Mouse (Mus musculus) ES-E14 (cell line): Measurements from ENCODE around the gene Rtl8c. TPM values are rescaled to one million over a fixed set of nuclear protein-coding genes. Genes with fewer than 3 reads are reported as not detected.
"Not testable (repeated sequence)": the region's sequence is repeated elsewhere in the genome, so short reads cannot be mapped to it uniquely, and the experiment has no call there.

Source experiments
- DNase-seq: peaks from one replicate; pipeline ENCODE4 v3.0.0-alpha.2; 2013; ENCODE audit warnings: low read depth, low spot score
- H3K27ac ChIP-seq: 2 replicates; pipeline ENCODE4 v1.5.1; 2012; ENCODE audit warnings: low read depth, mild to moderate bottlenecking, low read length, moderate library complexity, mixed read lengths; ENCODE audit not compliant: poor library complexity, insufficient read depth, severe bottlenecking
- H3K36me3 ChIP-seq: 2 replicates; pipeline ENCODE4 v1.6.1; 2012; ENCODE audit warnings: mild to moderate bottlenecking, low read length, moderate library complexity, mixed read lengths; ENCODE audit not compliant: control insufficient read depth, poor library complexity, insufficient read depth, severe bottlenecking
- H3K4me1 ChIP-seq, 2 experiments: fragments of 150-350 bp in 1 of 2; sonication (generic) in 1 of 2; 2 replicates each; pipeline ENCODE4 v1.6.1; 2012; ENCODE audit warnings: low read length in 2 of 2, mild to moderate bottlenecking in 1 of 2, mixed read lengths in 1 of 2; ENCODE audit not compliant: control insufficient read depth in 2 of 2, insufficient read depth in 2 of 2, poor library complexity in 1 of 2
- H3K4me3 ChIP-seq, 2 experiments: fragments of 150-350 bp in 1 of 2; sonication (generic) in 1 of 2; 2 replicates each; pipeline ENCODE4 v1.5.1; 2012; ENCODE audit warnings: low read length in 2 of 2, low read depth in 1 of 2, mild to moderate bottlenecking in 1 of 2, mixed read lengths in 1 of 2; ENCODE audit not compliant: insufficient read depth in 1 of 2, poor library complexity in 1 of 2, severe bottlenecking in 1 of 2
- H3K9ac ChIP-seq: 2 replicates; pipeline ENCODE4 v1.6.1; 2012; ENCODE audit warnings: low read depth, mild to moderate bottlenecking, low read length, mixed read lengths; ENCODE audit not compliant: poor library complexity, insufficient read depth, severe bottlenecking
- H3K9me3 ChIP-seq: fragments of 150-350 bp; sonication (generic); 2 replicates; pipeline ENCODE4 v1.6.1; 2012; ENCODE audit warnings: low read depth, mild to moderate bottlenecking, low read length; ENCODE audit not compliant: control insufficient read depth, insufficient read depth
- CHD2 ChIP-seq: IDR thresholded peaks from 2 replicates; pipeline ENCODE4 v1.6.1; 2014; ENCODE audit warnings: mild to moderate bottlenecking, low read depth, low read length, inconsistent platforms
- HCFC1 ChIP-seq: IDR thresholded peaks from 2 replicates; pipeline ENCODE4 v1.6.1; 2012; ENCODE audit warnings: low read length, inconsistent platforms, borderline replicate concordance; ENCODE audit not compliant: insufficient read depth
- MAFK ChIP-seq: IDR thresholded peaks from 2 replicates; pipeline ENCODE4 v1.6.1; 2014; ENCODE audit warnings: mild to moderate bottlenecking, low read depth, low read length, inconsistent platforms; ENCODE audit not compliant: insufficient read depth
- ZC3H11A ChIP-seq: IDR thresholded peaks from 2 replicates; pipeline ENCODE4 v1.6.1; 2012; ENCODE audit warnings: low read depth, mild to moderate bottlenecking, inconsistent platforms, low read length, borderline replicate concordance
- ZNF384 ChIP-seq: IDR thresholded peaks from 2 replicates; pipeline ENCODE4 v1.6.1; 2012; ENCODE audit warnings: low read depth, low read length, inconsistent platforms
- in situ Hi-C, 2 experiments: fragments of 600-800 bp; cut with MboI; formaldehyde crosslinking; loops; one replicate each; pipeline ENCODE4 v1.15.1; 2025; ENCODE audit warnings: low sequenced_read_pairs in 2 of 2, inconsistent platforms in 1 of 2; ENCODE audit not compliant: unreplicated experiment in 2 of 2
- total RNA-seq: library from RNA; depleted of rRNA; stranded (reverse); fragments of 300-350 nt; gene quantifications from 2 replicates; pipeline ENCODE4 v1.2.3, GENCODE M21; 2012; rRNA removed

Rtl8c gene
- total RNA-seq, 1 experiment: 1.7 TPM

GRCm38 (mm10) chrX:53645885-53646284 lies 38.1 kb downstream of the Rtl8c start:
- Histone ChIP-seq H3K27ac (no peak overlapping the region), H3K9ac (no peak overlapping the region), H3K4me3 (no peak overlapping the region), H3K9me3 (no peaks in the 10 kb centered on the region), H3K4me1 (no peaks in the 10 kb centered on the region), H3K36me3 (no peaks in the 10 kb centered on the region)
- DNase-seq: no peak
- in situ Hi-C loops: no loop called here
- TF ChIP-seq ZNF384 (no peak), ZC3H11A (no peak), MAFK (no peak), HCFC1 (no peak), CHD2 (no peak)

GRCm38 (mm10) chrX:53652917-53653316 lies 45.1 kb downstream of the Rtl8c start:
- H3K9ac ChIP-seq, DNase-seq, H3K4me3 ChIP-seq, H3K9me3 ChIP-seq, H3K4me1 ChIP-seq, in situ Hi-C loops, H3K36me3 ChIP-seq, H3K27ac ChIP-seq: not testable (repeated sequence)

Other genes starting within 250 kb of the Rtl8c start
- gene Mospd1, start 237.5 kb upstream of the Rtl8c start, total RNA-seq: 2.9 and 7.4 TPM in 2 replicates
- gene Etd, start 173.1 kb upstream of the Rtl8c start, total RNA-seq: not detected in 2 replicates
- gene Gm14597, start 947 bp downstream of the Rtl8c start, total RNA-seq: not detected in 2 replicates
- gene Rtl8a, start 35.6 kb downstream of the Rtl8c start, total RNA-seq: 4.9 and 11.9 TPM in 2 replicates
- 6.5 and 11.7 TPM in 2 replicates for gene Rtl8b, start 62.4 kb downstream of the Rtl8c start, total RNA-seq
- gene 4930502E18Rik, start 116.8 kb downstream of the Rtl8c start, total RNA-seq: 2.2 and 4.4 TPM in 2 replicates
- 0.26 and 10.1 TPM in 2 replicates for gene 1700013H16Rik, start 149.8 kb downstream of the Rtl8c start, total RNA-seq
- 0.74 and 4.4 TPM in 2 replicates for gene Zfp36l3, start 168.4 kb downstream of the Rtl8c start, total RNA-seq
- gene Xlr, start 189.7 kb downstream of the Rtl8c start, total RNA-seq: 0.45 TPM in 1 of 2 replicates, not detected in the other